Mouse (Mus musculus): Measurements from ENCODE around the gene Ermard. TPM values are rescaled to one million over a fixed set of nuclear protein-coding genes. Genes with fewer than 3 reads are reported as not detected.

Ermard gene
- polyA plus RNA-seq, 1 experiment from 2014 or later, result 48.2 TPM

- no peaks in the 10 kb centered on the region for H3K9me3 ChIP-seq (replicated peaks)
- H3K27ac ChIP-seq, result no peak overlapping the region
- peaks cover 16% of the 10 kb centered on the region for H3K36me3 ChIP-seq
- H3K4me1 ChIP-seq, result peaks cover 12% of the 10 kb centered on the region; the same call in 1 of the 2 replicates
- H3K9ac ChIP-seq, result no peak overlapping the region
- WGBS (ENCODE audit: insufficient replicate concordance), result 67% methylated on average over 1 of the region's 1 CpGs
- H3K4me2 ChIP-seq, result no peak overlapping the region
- ATAC-seq, result no peak
- H3K27me3 ChIP-seq (replicated peaks), result no peaks in the 10 kb centered on the region
- no peak overlapping the region for H3K4me3 ChIP-seq
Measured at GRCm38 (mm10) chr17:15066911-15067310, 25.9 kb downstream of the Ermard start.

- WGBS (ENCODE audit: insufficient replicate concordance), result 34% methylated on average over 8 of the region's 8 CpGs
- no peaks in the 10 kb centered on the region for H3K9me3 ChIP-seq (replicated peaks)
- no peak overlapping the region for H3K9ac ChIP-seq
- peak; percentile 36; the same call in 1 of the 2 replicates for ATAC-seq
- no peak overlapping the region for H3K4me3 ChIP-seq
- H3K36me3 ChIP-seq, result peaks cover 3% of the 10 kb centered on the region
- H3K4me1 ChIP-seq, result peaks cover 12% of the 10 kb centered on the region; the same call in 1 of the 2 replicates
- H3K27me3 ChIP-seq (replicated peaks), result no peaks in the 10 kb centered on the region
- H3K4me2 ChIP-seq, result no peak overlapping the region
- no peak overlapping the region for H3K27ac ChIP-seq
Measured at GRCm38 (mm10) chr17:15068040-15068792, 27.2 kb downstream of the Ermard start.

- H3K4me1 ChIP-seq, result peaks cover 12% of the 10 kb centered on the region; the same call in 1 of the 2 replicates
- 32% methylated on average over 2 of the region's 2 CpGs for WGBS (ENCODE audit: insufficient replicate concordance)
- H3K9ac ChIP-seq, result no peak overlapping the region
- H3K9me3 ChIP-seq (replicated peaks), result no peaks in the 10 kb centered on the region
- H3K36me3 ChIP-seq, result no peaks in the 10 kb centered on the region
- ATAC-seq, result no peak
- H3K4me2 ChIP-seq, result no peak overlapping the region
- H3K27me3 ChIP-seq (replicated peaks), result no peaks in the 10 kb centered on the region
- no peak overlapping the region for H3K27ac ChIP-seq
- H3K4me3 ChIP-seq, result no peak overlapping the region
Measured at GRCm38 (mm10) chr17:15069124-15069523, 28.1 kb downstream of the Ermard start.

GRCm38 (mm10) chr17:15072211-15072610 lies 31.2 kb downstream of the Ermard start:
- Histone ChIP-seq H3K9me3 (replicated peaks) (no peaks in the 10 kb centered on the region), H3K9ac (no peak overlapping the region), H3K27me3 (replicated peaks) (peaks cover 9% of the 10 kb centered on the region; the same call in 1 of the 2 replicates), H3K4me3 (no peak overlapping the region), H3K4me1 (peaks cover 26% of the 10 kb centered on the region), H3K36me3 (no peaks in the 10 kb centered on the region), H3K27ac (no peak overlapping the region), H3K4me2 (no peak overlapping the region)
- ATAC-seq, result no peak
- WGBS (ENCODE audit: insufficient replicate concordance), result 68% methylated on average over 2 of the region's 2 CpGs

- 69% methylated on average over 8 of the region's 8 CpGs for WGBS (ENCODE audit: insufficient replicate concordance)
- H3K4me2 ChIP-seq, result no peak overlapping the region
- peaks cover 10% of the 10 kb centered on the region for H3K27me3 ChIP-seq (replicated peaks)
- H3K4me1 ChIP-seq, result peaks cover 25% of the 10 kb centered on the region
- no peak overlapping the region; the same call in 1 of the 2 replicates for H3K9ac ChIP-seq
- H3K9me3 ChIP-seq (replicated peaks), result no peaks in the 10 kb centered on the region
- H3K36me3 ChIP-seq, result no peaks in the 10 kb centered on the region
- no peak overlapping the region for H3K4me3 ChIP-seq
- ATAC-seq, result no peak
- no peak overlapping the region for H3K27ac ChIP-seq
Measured at GRCm38 (mm10) chr17:15075033-15075432, 34.0 kb downstream of the Ermard start.

GRCm38 (mm10) chr17:15077536-15077935 lies 36.5 kb downstream of the Ermard start:
- Histone ChIP-seq H3K4me3 (no peak overlapping the region), H3K27ac (no peak overlapping the region), H3K9me3 (replicated peaks) (no peaks in the 10 kb centered on the region), H3K4me2 (no peak overlapping the region), H3K36me3 (no peaks in the 10 kb centered on the region), H3K9ac (no peak overlapping the region), H3K27me3 (replicated peaks) (peaks cover 19% of the 10 kb centered on the region), H3K4me1 (peaks cover 25% of the 10 kb centered on the region)
- peak; percentile 76 for ATAC-seq
- 26% methylated on average over 2 of the region's 2 CpGs for WGBS (ENCODE audit: insufficient replicate concordance)

GRCm38 (mm10) chr17:15084226-15084848 lies 43.3 kb downstream of the Ermard start:
- Histone ChIP-seq H3K9me3 (replicated peaks) (no peaks in the 10 kb centered on the region), H3K4me1 (peaks cover 51% of the 10 kb centered on the region), H3K4me3 (peak overlapping the region; percentile 15; the same call in 1 of the 2 replicates), H3K36me3 (no peaks in the 10 kb centered on the region), H3K9ac (peak overlapping the region; percentile 32; the same call in 1 of the 2 replicates), H3K27ac (peak overlapping the region; percentile 82), H3K4me2 (peak overlapping the region; percentile 63), H3K27me3 (replicated peaks) (peaks cover 28% of the 10 kb centered on the region)
- ATAC-seq, result peak; percentile 94
- WGBS (ENCODE audit: insufficient replicate concordance), result 27% methylated on average over 13 of the region's 13 CpGs

GRCm38 (mm10) chr17:15085006-15085405 lies 44.0 kb downstream of the Ermard start:
- H3K9me3 ChIP-seq (replicated peaks), result no peaks in the 10 kb centered on the region
- H3K27ac ChIP-seq, result peak overlapping the region; percentile 82
- no peaks in the 10 kb centered on the region for H3K36me3 ChIP-seq
- 0 out of 2 replicates have a peak overlapping the region, but pooled peaks have one; percentile 14 for H3K9ac ChIP-seq
- peaks cover 31% of the 10 kb centered on the region for H3K27me3 ChIP-seq (replicated peaks)
- no peak overlapping the region for H3K4me3 ChIP-seq
- WGBS (ENCODE audit: insufficient replicate concordance), result 72% methylated on average over 2 of the region's 2 CpGs
- H3K4me2 ChIP-seq, result peak overlapping the region; percentile 63
- H3K4me1 ChIP-seq, result peaks cover 51% of the 10 kb centered on the region
- ATAC-seq, result peak; percentile 70

GRCm38 (mm10) chr17:15088166-15088565 lies 47.2 kb downstream of the Ermard start:
- Histone ChIP-seq H3K9me3 (replicated peaks) (no peaks in the 10 kb centered on the region), H3K27me3 (replicated peaks) (peaks cover 19% of the 10 kb centered on the region; the same call in 1 of the 2 replicates), H3K27ac (no peak overlapping the region), H3K4me3 (no peak overlapping the region), H3K4me1 (peaks cover 47% of the 10 kb centered on the region), H3K9ac (no peak overlapping the region), H3K4me2 (no peak overlapping the region), H3K36me3 (no peaks in the 10 kb centered on the region)
- WGBS (ENCODE audit: insufficient replicate concordance), result 37% methylated on average over 2 of the region's 2 CpGs
- ATAC-seq, result no peak

- Histone ChIP-seq H3K27ac (no peak overlapping the region), H3K9ac (no peak overlapping the region), H3K4me2 (no peak overlapping the region), H3K4me1 (peaks cover 43% of the 10 kb centered on the region), H3K27me3 (replicated peaks) (peaks cover 22% of the 10 kb centered on the region; the same call in 1 of the 2 replicates), H3K9me3 (replicated peaks) (no peaks in the 10 kb centered on the region), H3K36me3 (no peaks in the 10 kb centered on the region), H3K4me3 (no peak overlapping the region)
- no peak for ATAC-seq
- 40% methylated on average over 8 of the region's 8 CpGs for WGBS (ENCODE audit: insufficient replicate concordance)
Measured at GRCm38 (mm10) chr17:15088591-15089001, 47.6 kb downstream of the Ermard start.

- 53% methylated on average over 3 of the region's 3 CpGs for WGBS (ENCODE audit: insufficient replicate concordance)
- ATAC-seq, result no peak
- Histone ChIP-seq H3K9me3 (replicated peaks) (no peaks in the 10 kb centered on the region), H3K4me3 (no peak overlapping the region), H3K36me3 (no peaks in the 10 kb centered on the region), H3K4me1 (peaks cover 15% of the 10 kb centered on the region), H3K4me2 (no peak overlapping the region), H3K9ac (no peak overlapping the region), H3K27me3 (replicated peaks) (peaks cover 19% of the 10 kb centered on the region), H3K27ac (no peak overlapping the region)
Measured at GRCm38 (mm10) chr17:15091739-15092138, 50.7 kb downstream of the Ermard start.

GRCm38 (mm10) chr17:15093523-15093922 lies 52.5 kb downstream of the Ermard start:
- no peak overlapping the region for H3K9ac ChIP-seq
- no peaks in the 10 kb centered on the region for H3K36me3 ChIP-seq
- no peaks in the 10 kb centered on the region for H3K9me3 ChIP-seq (replicated peaks)
- H3K27ac ChIP-seq, result no peak overlapping the region
- no peak overlapping the region for H3K4me2 ChIP-seq
- peaks cover 4% of the 10 kb centered on the region for H3K4me1 ChIP-seq
- 37% methylated on average over 3 of the region's 3 CpGs for WGBS (ENCODE audit: insufficient replicate concordance)
- ATAC-seq, result no peak
- no peak overlapping the region for H3K4me3 ChIP-seq
- peaks cover 15% of the 10 kb centered on the region for H3K27me3 ChIP-seq (replicated peaks)

All from liver, embryonic 12.5 days (tissue).